Mouse (Mus musculus) lung, postnatal 14 days (tissue): ENCODE results near the gene Dkkl1.

ENCODE experiments used
- DNase-seq: peaks from one replicate; pipeline ENCODE4 v3.0.0; 2021

Gene Dkkl1

GRCm38 (mm10) chr7:45229046-45229445, 17.1 kb upstream of the Dkkl1 start:
- no peak for DNase-seq

GRCm38 (mm10) chr7:45228548-45228947, 16.6 kb upstream of the Dkkl1 start:
- no peak for DNase-seq

- no peak for DNase-seq
Observed at GRCm38 (mm10) chr7:45226421-45226820, 14.5 kb upstream of the Dkkl1 start.

GRCm38 (mm10) chr7:45224826-45225225, 12.9 kb upstream of the Dkkl1 start:
- DNase-seq = no peak

DNA sequence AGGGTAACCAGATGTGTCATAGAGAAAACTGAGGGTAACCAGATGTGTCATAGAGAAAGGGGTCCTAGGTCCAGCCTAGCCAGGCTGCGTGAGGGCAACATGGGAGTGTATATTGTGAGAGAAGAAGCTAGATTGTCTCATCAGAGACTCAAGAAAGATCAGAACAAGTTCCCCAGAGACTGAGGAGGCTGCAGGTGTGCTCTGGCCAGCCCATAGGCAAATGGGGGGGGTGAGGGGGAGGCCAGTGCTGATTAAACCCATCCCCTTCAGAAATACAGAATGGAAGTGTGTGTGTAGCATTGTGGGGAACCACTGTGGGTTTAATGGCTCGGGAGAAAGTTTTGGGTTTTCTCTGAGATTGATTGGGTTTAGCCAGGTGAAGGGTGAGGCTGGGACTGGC, 9.7 kb upstream of the Dkkl1 start:
- DNase-seq = no peak

DNA sequence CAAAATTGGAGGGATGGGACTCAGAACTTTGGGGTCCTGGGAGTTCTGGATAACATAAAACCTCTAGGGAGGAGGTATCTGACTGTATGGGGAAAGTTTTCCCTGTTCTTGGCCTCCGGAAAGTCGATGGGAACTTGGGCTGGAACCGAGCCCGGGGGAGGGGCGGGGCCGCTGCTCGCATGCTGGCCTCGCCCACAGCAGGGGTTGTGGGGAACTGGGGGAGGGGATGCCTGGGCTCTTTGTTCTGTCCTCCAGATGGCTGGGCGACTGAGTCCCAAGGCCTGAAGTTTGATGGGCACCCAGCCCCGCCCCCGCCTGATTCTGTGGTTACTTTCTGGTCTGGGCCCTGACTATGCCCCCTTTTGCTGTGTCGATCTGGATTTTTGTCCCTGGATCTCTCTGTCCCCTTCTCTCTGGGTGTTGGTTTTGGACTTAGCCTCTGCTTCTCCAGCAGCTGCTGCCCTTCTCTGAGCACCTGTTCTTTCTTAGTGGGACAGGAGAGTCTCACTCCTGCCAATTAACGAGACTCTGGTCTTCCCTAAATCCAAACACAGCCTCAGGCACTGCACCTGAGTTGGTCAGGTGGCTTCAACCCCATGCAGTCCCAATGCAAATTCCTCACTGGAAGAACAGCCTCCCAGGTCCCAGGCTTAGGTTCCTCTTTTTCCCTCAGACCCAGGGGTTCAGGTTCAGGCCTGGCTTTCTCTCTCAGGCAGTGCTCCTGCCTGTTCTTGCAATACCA, 4.7 kb upstream of the Dkkl1 start:
- DNase-seq = peak; percentile 83

GRCm38 (mm10) chr7:45215673-45216441, 3.9 kb upstream of the Dkkl1 start, which contains the start of gene Tead2:
Gene Tead2, plus strand, starts transcription at chr7:45215753.
- peak; percentile 69 for DNase-seq

- no peak for DNase-seq
Observed at GRCm38 (mm10) chr7:45213708-45214107, 1.8 kb upstream of the Dkkl1 start.

DNA sequence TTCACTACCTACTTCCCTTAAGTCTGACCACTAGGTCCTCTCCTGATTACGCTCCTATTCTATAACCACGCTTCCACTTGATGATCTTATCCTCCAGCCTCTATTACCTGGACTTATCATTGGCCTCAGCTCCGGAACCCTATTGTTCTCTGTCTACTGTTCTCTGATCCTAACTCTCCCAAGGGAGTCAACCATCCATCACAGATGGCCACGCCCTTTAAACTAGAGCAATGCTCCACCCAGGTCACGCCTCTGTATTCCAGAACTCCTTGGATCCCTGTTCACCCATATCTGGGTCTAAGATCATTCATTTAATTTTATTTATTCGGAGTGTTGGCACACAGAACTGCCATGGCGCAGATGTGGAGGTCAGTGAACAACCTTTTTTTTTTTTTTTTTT, 409 bp upstream of the Dkkl1 start:
- DNase-seq = no peak

DNA sequence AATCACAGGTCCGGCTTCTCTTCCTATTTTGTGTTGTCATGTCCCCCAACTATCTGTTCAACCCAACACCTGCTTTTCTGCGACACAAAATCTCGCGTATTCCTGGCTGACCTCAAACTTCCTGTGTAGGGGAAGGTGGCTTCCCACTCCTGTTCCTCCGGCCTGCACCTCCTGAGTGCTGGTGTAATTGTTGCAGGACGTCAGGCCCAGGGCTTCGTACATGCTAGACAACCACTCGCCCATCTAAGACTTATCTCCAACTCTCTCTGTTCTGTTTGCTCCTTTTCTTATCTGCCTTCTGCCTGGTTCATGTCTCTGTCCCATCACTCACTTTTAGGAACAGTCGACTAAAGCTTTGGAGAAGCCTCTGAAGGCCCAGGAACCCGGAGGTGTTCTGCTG, 877 bp downstream of the Dkkl1 start:
- DNase-seq = no peak

DNA sequence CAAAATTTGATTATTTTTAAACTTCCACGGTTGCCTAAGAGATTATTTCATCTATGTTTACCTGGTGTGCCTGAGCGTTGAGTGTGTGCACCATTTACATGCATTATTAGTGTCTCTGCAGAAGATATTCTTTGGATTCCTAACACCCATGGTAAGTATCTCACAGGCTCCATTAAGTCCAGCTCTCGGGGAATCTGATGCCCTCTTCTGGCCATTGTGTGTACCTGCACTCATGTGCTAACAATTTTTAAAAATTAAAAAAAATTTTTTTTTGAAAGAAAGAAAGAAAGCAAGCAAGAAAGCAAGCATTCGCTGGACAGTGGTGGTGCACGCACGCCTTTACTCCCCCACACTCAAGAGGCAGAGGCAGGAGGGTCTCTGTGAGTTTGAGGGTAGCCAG, 3.7 kb downstream of the Dkkl1 start:
- DNase-seq = no peak

GRCm38 (mm10) chr7:45204380-45205143, 7.4 kb downstream of the Dkkl1 start, which contains the start of gene Ccdc155:
Gene Ccdc155, minus strand, starts transcription at chr7:45204892.
- DNase-seq = peak; percentile 93

GRCm38 (mm10) chr7:45202654-45203053, 9.3 kb downstream of the Dkkl1 start:
- DNase-seq = no peak

DNA sequence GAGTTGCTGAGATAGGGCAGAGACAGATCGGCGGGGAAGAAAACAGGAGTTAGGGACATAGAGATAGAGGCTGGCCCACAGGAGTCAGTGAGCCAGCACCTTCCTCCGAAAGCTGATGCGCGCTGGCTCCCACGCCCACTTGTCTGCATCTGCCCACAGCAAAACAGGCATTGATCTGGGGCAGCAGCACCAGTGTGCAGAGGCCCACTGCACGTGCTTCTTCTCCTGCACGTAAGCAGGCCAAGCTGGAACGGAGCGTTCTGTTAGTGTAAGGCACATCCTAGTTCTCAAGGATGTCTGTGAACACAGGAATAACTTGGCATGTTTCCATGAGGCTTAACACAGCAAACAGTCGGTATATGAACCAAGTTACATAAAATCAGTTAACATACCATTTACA, 13.0 kb downstream of the Dkkl1 start:
- no peak for DNase-seq

- DNase-seq = peak; percentile 80
Observed at GRCm38 (mm10) chr7:45198435-45198834, 13.5 kb downstream of the Dkkl1 start.

DNA sequence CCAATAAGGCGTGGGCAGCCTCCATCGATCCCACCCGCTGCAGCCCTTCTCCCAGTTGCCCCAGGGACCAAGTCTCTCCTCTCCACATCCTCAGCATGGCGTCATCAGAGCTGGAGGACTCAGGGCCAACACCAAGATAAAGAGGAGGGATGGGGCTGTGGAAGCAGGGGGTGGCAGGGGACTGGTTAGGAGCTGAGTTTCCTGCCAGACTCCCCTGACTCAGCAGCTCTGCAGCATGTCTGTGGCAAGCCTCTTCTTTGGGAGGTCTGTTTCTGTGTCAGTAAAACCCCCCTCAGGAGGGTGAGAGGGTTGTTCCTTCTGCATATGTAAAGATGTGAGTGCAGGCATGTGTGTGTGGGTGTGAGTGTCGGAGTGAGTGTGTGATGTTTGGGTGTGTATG, 15.0 kb downstream of the Dkkl1 start:
- DNase-seq = no peak

DNA sequence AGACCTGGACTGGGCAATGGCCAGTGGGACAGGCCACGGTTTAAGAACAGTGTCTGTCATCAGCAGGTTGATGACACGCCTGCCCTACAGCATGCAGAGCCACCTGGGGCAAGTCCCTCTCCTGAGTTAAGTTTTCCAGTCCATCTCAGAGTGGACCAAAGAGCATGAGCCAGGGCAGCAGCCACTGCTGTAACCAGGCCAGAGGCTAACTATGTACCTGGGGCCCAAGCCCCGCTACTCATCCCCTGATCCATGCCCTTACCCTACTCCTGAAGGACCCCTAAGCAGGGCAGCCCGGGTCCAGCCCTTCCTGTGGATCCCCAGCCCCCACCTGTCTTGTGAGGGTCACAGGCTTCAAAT, 15.8 kb downstream of the Dkkl1 start:
- DNase-seq = no peak

- DNase-seq = no peak
Observed at GRCm38 (mm10) chr7:45195341-45196175, 16.4 kb downstream of the Dkkl1 start.

DNA sequence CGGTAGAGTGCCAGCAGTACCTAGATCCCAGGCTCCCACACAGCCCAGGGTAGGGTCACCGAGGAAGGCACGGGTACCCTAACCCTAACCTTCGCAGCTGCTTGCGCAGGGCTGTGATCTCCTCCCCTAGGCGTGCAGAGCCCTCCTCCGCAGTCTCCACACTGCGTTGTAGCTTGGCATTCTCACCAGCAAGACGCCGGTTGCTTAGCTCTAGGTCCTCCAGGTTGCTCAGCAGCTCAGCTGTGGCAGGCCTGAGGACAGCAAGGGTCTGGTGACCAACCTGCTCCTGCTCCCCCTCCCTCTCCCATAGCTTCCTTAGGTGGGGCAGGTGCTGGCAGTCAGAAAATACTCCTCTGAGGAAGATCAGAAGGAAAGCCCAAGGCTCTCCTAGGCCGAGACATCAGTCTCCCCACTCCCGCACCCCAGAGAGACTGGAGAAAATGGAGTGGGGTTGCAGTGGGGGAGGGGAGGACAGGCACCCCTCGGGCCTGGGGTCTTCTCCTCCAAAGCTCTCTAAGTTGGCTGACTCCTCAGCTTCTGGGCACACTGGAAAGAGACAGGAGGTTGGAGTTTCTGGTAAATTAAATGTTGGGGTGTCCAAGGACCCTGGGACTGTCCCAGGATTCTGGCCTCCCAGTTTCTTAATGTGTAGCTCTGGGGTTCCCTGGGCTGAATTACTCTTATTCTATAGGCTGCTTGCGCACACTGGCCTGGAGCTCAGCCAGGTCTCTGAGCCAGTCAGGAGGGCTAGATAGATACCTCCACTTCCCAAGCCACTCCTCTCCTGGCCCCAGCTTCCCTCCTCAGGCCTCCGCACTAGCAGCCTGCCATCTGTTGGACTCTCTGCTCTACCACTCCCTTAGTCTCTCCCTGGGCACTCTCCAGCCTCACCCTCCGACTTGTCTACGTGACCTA, 17.8 kb downstream of the Dkkl1 start:
- DNase-seq = no peak

DNA sequence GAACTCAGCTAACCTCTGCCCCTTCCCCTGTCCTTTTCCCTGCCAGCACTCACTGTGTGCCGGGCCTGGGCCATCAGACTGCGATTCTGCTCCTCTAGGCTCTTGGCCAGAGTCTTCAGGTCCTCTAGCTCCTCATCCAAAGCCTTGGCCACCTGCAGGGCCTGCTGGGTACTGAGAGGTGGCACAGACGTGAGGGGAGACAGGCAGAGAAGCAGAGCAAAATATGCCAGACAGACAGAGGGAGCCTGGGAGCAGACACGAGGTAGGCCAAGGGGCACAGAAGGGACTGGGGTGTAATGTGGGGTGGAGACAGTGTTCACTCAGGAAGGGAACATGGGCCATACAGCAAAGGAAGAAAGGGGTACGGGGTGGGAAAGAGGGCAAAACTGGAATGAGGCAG, 18.5 kb downstream of the Dkkl1 start:
- DNase-seq = no peak

DNA sequence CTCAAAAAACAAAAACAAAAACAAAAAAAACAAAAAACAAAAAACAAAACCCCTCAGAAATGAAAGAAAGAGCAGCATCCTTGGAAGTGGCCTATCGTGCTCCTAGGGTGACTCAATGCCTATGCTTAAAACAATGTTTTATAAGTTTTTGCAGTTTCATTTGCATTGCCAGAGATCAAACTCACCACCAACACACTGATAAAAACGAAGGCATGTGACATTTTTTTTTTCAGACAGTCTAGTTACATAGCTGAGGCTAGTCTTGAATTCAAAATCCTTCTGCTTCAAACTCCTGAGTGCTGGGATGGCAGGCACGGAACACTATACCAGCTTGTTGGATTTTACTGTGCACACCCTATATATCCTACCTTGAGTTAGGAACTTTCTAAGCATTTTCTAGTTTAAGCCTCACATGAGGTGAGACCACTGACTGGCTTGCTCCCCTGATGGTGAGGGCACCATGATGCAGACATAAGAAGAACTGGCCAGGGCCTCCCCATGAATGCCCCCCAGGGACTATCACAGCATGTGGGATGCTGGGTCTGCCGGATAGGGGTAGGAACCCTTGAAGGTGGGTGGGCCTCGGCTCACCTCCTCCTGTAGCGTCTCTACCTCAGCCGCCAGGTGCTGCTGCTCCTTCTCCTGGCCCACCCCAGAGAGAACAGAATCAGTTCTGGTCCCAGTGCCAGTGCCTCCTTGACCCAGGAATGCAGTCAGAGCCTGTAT, 19.2 kb downstream of the Dkkl1 start:
- DNase-seq = no peak
